Mouse (Mus musculus) E14TG2a.4 (cell line): ENCODE measurements at regions not wholly inside any gene's neighbourhood (a gene's known extent, or its start where the extent isn't known, plus 50 kb on each side); places are given as distances from the start of the nearest gene placed in this dataset.
"Not testable (repeated sequence)": the region's sequence is repeated elsewhere in the genome, so short reads cannot be mapped to it uniquely, and the experiment has no call there.

ENCODE experiments used
- H3K27me3 ChIP-seq: 2 replicates; pipeline ENCODE4 v1.6.1; 2014; ENCODE audit warnings: low read length, control low read depth; ENCODE audit not compliant: insufficient read depth
- H3K36me3 ChIP-seq: 2 replicates; pipeline ENCODE4 v1.6.1; 2014; ENCODE audit warnings: low read length, control low read depth; ENCODE audit not compliant: insufficient read depth
- H3K4me1 ChIP-seq: replicated peaks from 2 replicates; pipeline ENCODE4 v1.6.1; 2014; ENCODE audit warnings: low read depth, low read length, control low read depth
- H3K4me3 ChIP-seq: replicated peaks from 2 replicates; pipeline ENCODE4 v1.5.1; 2014; ENCODE audit warnings: mild to moderate bottlenecking, low read length
- H3K9me3 ChIP-seq: 2 replicates; pipeline ENCODE4 v1.6.1; 2014; ENCODE audit warnings: low read length, control low read depth
- CTCF ChIP-seq: conservative IDR thresholded peaks from 2 replicates; pipeline ENCODE4 v1.5.1; 2014; ENCODE audit warnings: low read length
- NANOG ChIP-seq: IDR thresholded peaks from 2 replicates; pipeline ENCODE4 v1.6.1; 2014; ENCODE audit warnings: borderline replicate concordance, low read length, mixed read lengths
- POU5F1 ChIP-seq: IDR thresholded peaks from 2 replicates; pipeline ENCODE4 v1.6.1; 2014; ENCODE audit warnings: low read length, borderline replicate concordance

- TF ChIP-seq POU5F1, result no peak
- no peak for TF ChIP-seq CTCF
- TF ChIP-seq NANOG, result no peak
- Histone ChIP-seq H3K9me3 (peaks cover 6% of the 10 kb centered on the region; the same call in 1 of the 2 replicates), H3K4me3 (no peak overlapping the region), H3K36me3 (no peaks in the 10 kb centered on the region), H3K4me1 (no peaks in the 10 kb centered on the region), H3K27me3 (no peaks in the 10 kb centered on the region; the same call in 1 of the 2 replicates)
Observed at GRCm38 (mm10) chr15:59725881-59726280, 290.5 kb downstream of the 4933412E24Rik start.

- Histone ChIP-seq H3K4me3 (no peak overlapping the region), H3K36me3 (no peaks in the 10 kb centered on the region), H3K9me3 (peaks cover 6% of the 10 kb centered on the region; the same call in 1 of the 2 replicates), H3K27me3 (no peaks in the 10 kb centered on the region), H3K4me1 (no peaks in the 10 kb centered on the region)
- no peak for TF ChIP-seq NANOG
- TF ChIP-seq CTCF, result no peak
- no peak for TF ChIP-seq POU5F1
Observed at GRCm38 (mm10) chr15:59722661-59723413, 293.6 kb downstream of the 4933412E24Rik start.

- no peaks in the 10 kb centered on the region; the same call in 1 of the 2 replicates for H3K27me3 ChIP-seq
- H3K9me3 ChIP-seq, result peaks cover 4% of the 10 kb centered on the region; the same call in 1 of the 2 replicates
- no peak overlapping the region for H3K4me3 ChIP-seq
- no peaks in the 10 kb centered on the region for H3K36me3 ChIP-seq
- no peaks in the 10 kb centered on the region for H3K4me1 ChIP-seq
- TF ChIP-seq CTCF (no peak), POU5F1 (no peak), NANOG (no peak)
Observed at GRCm38 (mm10) chr15:59721420-59721819, 295.0 kb downstream of the 4933412E24Rik start.

GRCm38 (mm10) chr15:59721018-59721417 is 295.4 kb downstream of the 4933412E24Rik start:
- no peaks in the 10 kb centered on the region; the same call in 1 of the 2 replicates for H3K27me3 ChIP-seq
- no peak overlapping the region for H3K4me3 ChIP-seq
- no peaks in the 10 kb centered on the region for H3K36me3 ChIP-seq
- 0 out of 2 replicates have a peak, but pooled peaks cover under 1% of the 10 kb centered on the region for H3K9me3 ChIP-seq
- no peak for TF ChIP-seq POU5F1
- TF ChIP-seq CTCF, result no peak
- no peak for TF ChIP-seq NANOG
- no peaks in the 10 kb centered on the region for H3K4me1 ChIP-seq

- no peak for TF ChIP-seq NANOG
- TF ChIP-seq POU5F1, result no peak
- no peak for TF ChIP-seq CTCF
- Histone ChIP-seq H3K9me3 (no peaks in the 10 kb centered on the region), H3K36me3 (no peaks in the 10 kb centered on the region), H3K4me3 (no peak overlapping the region), H3K4me1 (no peaks in the 10 kb centered on the region), H3K27me3 (no peaks in the 10 kb centered on the region; the same call in 1 of the 2 replicates)
Observed at GRCm38 (mm10) chr15:59720149-59720548, 296.3 kb downstream of the 4933412E24Rik start.

- not testable (repeated sequence) for H3K9me3 ChIP-seq, H3K36me3 ChIP-seq, H3K4me3 ChIP-seq, H3K4me1 ChIP-seq, H3K27me3 ChIP-seq
Observed at GRCm38 (mm10) chr15:59719383-59720128, 296.9 kb downstream of the 4933412E24Rik start.

- no peaks in the 10 kb centered on the region for H3K9me3 ChIP-seq
- H3K4me3 ChIP-seq, result no peak overlapping the region
- peaks cover 2% of the 10 kb centered on the region; the same call in 1 of the 2 replicates for H3K27me3 ChIP-seq
- TF ChIP-seq CTCF (no peak), POU5F1 (no peak), NANOG (no peak)
- H3K4me1 ChIP-seq, result no peaks in the 10 kb centered on the region
- no peaks in the 10 kb centered on the region for H3K36me3 ChIP-seq
Observed at GRCm38 (mm10) chr15:59716872-59717271, 299.5 kb downstream of the 4933412E24Rik start.

- Histone ChIP-seq H3K27me3 (peaks cover 2% of the 10 kb centered on the region; the same call in 1 of the 2 replicates), H3K9me3 (no peaks in the 10 kb centered on the region), H3K36me3 (no peaks in the 10 kb centered on the region), H3K4me3 (no peak overlapping the region), H3K4me1 (no peaks in the 10 kb centered on the region)
- TF ChIP-seq NANOG (no peak), CTCF (no peak), POU5F1 (no peak)
Observed at GRCm38 (mm10) chr15:59715951-59716350, 300.5 kb downstream of the 4933412E24Rik start.
